Mouse (Mus musculus) MEL (cell line): ENCODE measurements around the gene Misp.

Source experiments
- CTCF ChIP-seq, 3 experiments: IDR thresholded peaks in 2 of 3; conservative IDR thresholded peaks in 1 of 3; 2 replicates each; pipeline ENCODE4 v1.5.1; 2011 to 2012; ENCODE audit warnings: low read length in 3 of 3, low read depth in 2 of 3, mild to moderate bottlenecking in 2 of 3, improper control_type of control experiment in 1 of 3, inconsistent platforms in 1 of 3, mixed read lengths in 1 of 3, moderate library complexity in 1 of 3; ENCODE audit not compliant: control insufficient read depth in 1 of 3, insufficient read depth in 1 of 3, poor library complexity in 1 of 3, severe bottlenecking in 1 of 3
- E2F4 ChIP-seq: IDR thresholded peaks from 2 replicates; pipeline ENCODE4 v1.6.1; 2011; ENCODE audit warnings: low read depth, low read length, improper control_type of control experiment, borderline replicate concordance
- EP300 ChIP-seq, 2 experiments: IDR thresholded peaks; 2 replicates each; pipeline ENCODE4 v1.6.1; 2011; ENCODE audit warnings: improper control_type of control experiment in 2 of 2, low read length in 2 of 2, low read depth in 1 of 2, mild to moderate bottlenecking in 1 of 2
- HCFC1 ChIP-seq: IDR thresholded peaks from 2 replicates; pipeline ENCODE4 v1.6.1; 2012; ENCODE audit warnings: low read depth, mild to moderate bottlenecking, inconsistent platforms, low read length, improper control_type of control experiment, moderate library complexity
- KAT2A ChIP-seq: conservative IDR thresholded peaks from 2 replicates; pipeline ENCODE4 v1.6.1; 2012; ENCODE audit warnings: low read depth, low read length, improper control_type of control experiment, inconsistent platforms
- POLR2A ChIP-seq, 2 experiments: IDR thresholded peaks; 2 replicates each; pipeline ENCODE4 v1.6.1; 2011 to 2012; ENCODE audit warnings: low read length in 2 of 2, mild to moderate bottlenecking in 2 of 2, control low read depth in 1 of 2, improper control_type of control experiment in 1 of 2, low read depth in 1 of 2, moderate library complexity in 1 of 2; ENCODE audit not compliant: control insufficient read depth in 1 of 2, insufficient read depth in 1 of 2, poor library complexity in 1 of 2
- RAD21 ChIP-seq: IDR thresholded peaks from 2 replicates; pipeline ENCODE4 v1.6.1; 2011; ENCODE audit warnings: mild to moderate bottlenecking, low read depth, low read length, improper control_type of control experiment
- RCOR1 ChIP-seq: IDR thresholded peaks from 2 replicates; pipeline ENCODE4 v1.6.1; 2012; ENCODE audit warnings: low read depth, mild to moderate bottlenecking, inconsistent platforms, low read length, improper control_type of control experiment
- SIN3A ChIP-seq: IDR thresholded peaks from 2 replicates; pipeline ENCODE4 v1.6.1; 2012; ENCODE audit warnings: low read length, improper control_type of control experiment, inconsistent platforms
- TAL1 ChIP-seq: IDR thresholded peaks from 2 replicates; pipeline ENCODE4 v1.6.1; 2012; ENCODE audit warnings: mild to moderate bottlenecking, inconsistent platforms, low read length, moderate library complexity, mixed read lengths
- TBP ChIP-seq: IDR thresholded peaks from 2 replicates; pipeline ENCODE4 v1.8.0; 2011; ENCODE audit warnings: low read depth, low read length, improper control_type of control experiment

- TF ChIP-seq HCFC1 (no peak), KAT2A (no peak), RAD21 (no peak), EP300 (IDR thresholded peaks at IDR 0.05; ENCODE audit: low read depth in 1 of 2, low read length in 2 of 2) (no peak), CTCF (IDR thresholded peaks at IDR 0.05 in 2 of 3, conservative IDR thresholded peaks at IDR 0.05 in 1 of 3; ENCODE audit: control insufficient read depth in 1 of 3, insufficient read depth in 1 of 3, low read depth in 2 of 3, low read length in 3 of 3, poor library complexity in 1 of 3, severe bottlenecking in 1 of 3) (no peak), RCOR1 (no peak), E2F4 (no peak), TBP (no peak), TAL1 (no peak), POLR2A (IDR thresholded peaks at IDR 0.05; ENCODE audit: control insufficient read depth in 1 of 2, insufficient read depth in 1 of 2, low read depth in 1 of 2, low read length in 2 of 2, poor library complexity in 1 of 2) (no peak), SIN3A (no peak)
Observed at GRCm38 (mm10) chr10:79806972-79807371, 13.8 kb upstream of the Misp start.
